Mouse (Mus musculus) ovary, postnatal 14 days (tissue): ENCODE results near the gene Gpr158.

Experiments
- DNase-seq: peaks from one replicate; pipeline ENCODE4 v3.0.0; 2022; ENCODE audit warnings: low spot score

Gpr158 gene

DNA sequence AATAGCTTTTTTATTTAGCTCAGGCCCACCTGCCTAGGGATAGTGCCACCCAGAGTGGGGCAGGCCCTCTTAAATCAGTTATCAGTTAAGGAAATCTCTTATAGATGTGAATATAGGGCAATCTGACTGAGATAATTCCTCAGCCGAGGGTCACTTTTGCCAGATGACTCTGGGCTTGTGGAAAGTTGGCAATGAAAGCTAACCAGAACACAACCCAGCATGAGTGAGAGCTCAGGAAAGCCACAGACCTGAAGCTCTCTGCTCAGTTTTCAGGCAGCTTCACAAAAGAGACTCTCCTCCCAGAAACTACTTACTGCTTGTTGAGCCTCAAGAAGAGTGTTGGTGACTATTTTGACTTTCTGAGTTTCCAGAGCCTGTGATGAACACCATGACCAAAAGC is 264.8 kb downstream of the Gpr158 start:
- no peak for DNase-seq

DNA sequence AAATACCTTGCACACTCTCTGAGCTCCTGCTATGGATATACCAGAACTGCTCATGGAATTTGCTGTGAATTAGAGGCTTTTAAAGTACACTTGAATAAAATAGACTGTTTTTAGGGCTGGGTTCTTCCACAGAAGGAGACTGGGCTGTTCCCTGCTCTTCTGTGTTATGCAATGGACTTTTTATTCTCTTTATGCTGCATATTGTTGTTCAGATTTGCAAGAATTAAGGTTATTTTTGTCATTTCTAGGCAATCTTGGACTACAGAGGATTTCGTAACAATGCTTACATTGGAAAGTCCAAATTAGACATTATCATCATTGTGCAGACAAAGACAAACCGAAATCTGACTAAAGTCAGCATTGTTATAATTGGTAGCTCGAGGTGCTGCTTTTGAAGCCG is 298.4 kb downstream of the Gpr158 start:
- no peak for DNase-seq

GRCm38 (mm10) chr2:21676084-21676838 is 308.9 kb downstream of the Gpr158 start:
- DNase-seq = no peak

GRCm38 (mm10) chr2:21676839-21677123 is 309.4 kb downstream of the Gpr158 start:
- DNase-seq = no peak

DNA sequence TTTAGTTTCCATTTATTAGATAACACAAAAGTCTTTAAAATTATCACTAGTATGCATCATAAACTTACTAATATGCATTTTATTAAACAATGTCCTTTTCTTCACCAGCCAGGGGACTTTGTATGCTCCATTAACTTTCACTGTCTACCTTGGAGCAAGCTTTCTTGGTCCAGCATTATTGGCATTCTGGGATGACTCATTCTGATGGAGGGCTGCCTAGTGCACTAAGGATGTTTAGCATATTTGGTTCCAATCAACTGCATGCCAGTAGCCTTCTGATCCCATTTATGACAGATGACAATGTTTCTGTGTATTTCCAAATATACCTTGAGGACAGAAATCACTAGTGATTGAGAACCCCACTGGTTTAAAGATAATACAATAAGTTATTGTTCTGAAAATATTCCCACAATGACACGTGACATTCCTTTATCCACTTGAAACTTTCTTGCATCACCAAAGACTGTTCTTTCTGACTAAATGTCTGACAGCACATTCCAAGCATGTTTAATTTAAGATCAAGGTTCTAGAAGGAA is 313.5 kb downstream of the Gpr158 start:
- no peak for DNase-seq

DNA sequence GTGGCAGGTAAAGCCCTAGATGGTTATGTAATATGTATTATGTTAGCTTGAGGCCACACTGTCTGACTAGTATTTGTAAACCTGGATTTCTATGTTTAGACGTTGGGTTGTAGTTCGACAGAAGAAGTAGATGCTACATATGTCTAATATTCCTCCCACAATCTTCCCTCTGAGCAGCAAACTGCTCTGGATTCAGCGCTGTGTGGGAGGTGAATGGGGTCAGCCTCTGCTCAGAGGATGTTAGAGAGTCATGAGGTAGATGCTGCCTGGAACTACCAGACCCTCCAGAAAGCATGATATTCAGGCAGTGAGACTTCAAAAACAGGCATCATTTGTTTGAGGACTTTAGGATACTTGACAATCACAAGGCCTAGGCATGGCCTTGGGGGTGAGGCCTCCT is 317.4 kb downstream of the Gpr158 start:
- no peak for DNase-seq

- no peak for DNase-seq
Observed at GRCm38 (mm10) chr2:21693128-21693527, 325.8 kb downstream of the Gpr158 start.

- DNase-seq = no peak
Observed at GRCm38 (mm10) chr2:21693807-21694594, 326.7 kb downstream of the Gpr158 start.

DNA sequence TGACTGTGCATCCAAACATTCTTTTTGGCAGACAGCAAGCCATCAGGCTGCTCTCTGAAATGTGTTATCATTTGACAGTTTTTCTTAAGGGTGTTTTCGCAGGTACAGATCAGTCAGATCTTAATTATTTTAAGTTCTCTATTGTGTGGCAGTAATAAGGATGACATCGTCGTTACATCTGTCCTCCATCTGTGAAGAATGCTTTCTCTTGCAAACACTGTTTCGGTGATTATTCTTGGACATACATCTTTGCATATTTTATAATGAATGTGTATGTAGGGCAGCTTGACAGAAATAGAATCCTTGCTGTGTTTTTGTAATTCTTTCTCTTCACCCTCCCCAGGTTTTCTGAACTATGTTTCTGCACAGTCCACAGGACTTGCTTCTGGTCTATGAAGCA is 360.7 kb downstream of the Gpr158 start:
- no peak for DNase-seq

GRCm38 (mm10) chr2:21783721-21784120 is 416.4 kb downstream of the Gpr158 start:
- DNase-seq = no peak

DNA sequence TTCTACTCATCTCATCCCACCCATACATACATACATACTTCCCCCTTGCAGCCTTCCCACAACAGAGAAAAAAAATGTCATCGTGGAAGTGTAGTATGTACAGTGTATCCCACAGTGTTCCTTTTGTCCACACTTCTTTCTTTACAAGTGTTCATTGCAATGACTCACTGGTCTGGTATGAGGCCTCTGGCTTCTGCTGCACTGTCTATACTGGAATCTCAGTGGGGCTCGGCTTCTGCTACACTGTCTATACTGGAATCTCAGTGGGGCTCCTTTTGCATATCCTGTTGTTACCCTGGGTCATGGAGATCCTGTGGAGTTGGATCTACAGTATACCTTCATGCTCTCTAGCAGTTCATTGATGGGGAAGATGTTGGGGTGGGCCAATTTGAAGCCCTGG is 425.8 kb downstream of the Gpr158 start:
- no peak for DNase-seq

GRCm38 (mm10) chr2:21799616-21800015 is 432.3 kb downstream of the Gpr158 start:
- no peak for DNase-seq

DNA sequence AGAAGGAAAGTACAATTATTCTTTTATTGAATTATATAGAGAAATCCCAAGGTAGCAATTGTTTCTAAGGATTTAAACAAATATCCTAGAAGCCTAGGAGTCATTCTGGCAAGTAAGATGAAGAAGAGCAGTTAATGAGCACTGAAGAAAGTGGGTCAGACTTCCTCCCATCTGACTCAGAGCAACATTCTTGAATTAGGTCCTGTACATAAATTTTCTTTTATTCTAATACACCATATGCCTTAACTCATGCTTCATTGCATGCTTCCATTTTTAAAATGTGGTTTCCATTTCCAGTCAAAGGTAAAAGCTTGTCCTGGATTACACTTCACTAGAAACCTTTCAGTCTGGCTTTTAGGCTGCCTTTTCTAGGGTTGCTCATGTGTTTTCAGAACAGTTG is 432.7 kb downstream of the Gpr158 start:
- no peak for DNase-seq

- no peak for DNase-seq
Observed at GRCm38 (mm10) chr2:21808510-21808909, 441.2 kb downstream of the Gpr158 start.

- DNase-seq = no peak
Observed at GRCm38 (mm10) chr2:21810431-21810830, 443.1 kb downstream of the Gpr158 start.

DNA sequence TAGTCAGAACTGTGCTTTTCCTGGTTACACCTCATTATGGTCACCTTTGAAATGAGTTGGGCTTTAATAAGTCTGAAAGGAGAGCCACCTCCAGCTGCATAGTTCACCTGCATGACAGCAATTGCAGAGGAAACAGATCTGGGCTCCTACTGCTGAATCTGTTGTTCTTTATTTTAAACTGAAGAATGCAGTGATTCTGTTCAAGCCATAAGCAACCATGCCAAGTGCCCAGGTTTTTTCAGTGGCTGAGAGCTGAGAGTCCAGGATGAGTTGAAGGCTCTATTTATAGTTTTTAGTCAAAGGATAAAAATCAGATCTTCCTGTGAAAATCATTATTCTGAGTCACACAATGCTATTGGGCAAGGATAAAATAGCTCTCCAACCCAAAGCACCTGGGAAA is 496.7 kb downstream of the Gpr158 start:
- DNase-seq = no peak
